Mouse (Mus musculus) neural tube, embryonic 14.5 days (tissue): ENCODE measurements at regions not wholly inside any gene's neighbourhood (a gene's known extent, or its start where the extent isn't known, plus 50 kb on each side); places are given as distances from the start of the nearest gene placed in this dataset.

Experiments used
- ATAC-seq: fragments of 200-750 bp; cut with Nextera tagmentation; 2 replicates; pipeline ENCODE4 v1.8.0; 2017; ENCODE audit warnings: low read depth, mild to moderate bottlenecking, moderate TSS enrichment, moderate library complexity
- H3K27ac ChIP-seq: fragments of 300-500 bp; sonication (generic); 2 replicates; pipeline ENCODE4 v1.5.1; 2014; ENCODE audit warnings: low read depth, mild to moderate bottlenecking, control low read depth, low read length, moderate library complexity, mixed read lengths
- H3K27me3 ChIP-seq: fragments of 300-500 bp; sonication (generic); 2 replicates; pipeline ENCODE4 v1.6.1; 2014; ENCODE audit warnings: low read length; ENCODE audit not compliant: control insufficient read depth, insufficient read depth
- H3K36me3 ChIP-seq: fragments of 300-500 bp; sonication (generic); 2 replicates; pipeline ENCODE4 v1.6.1; 2014; ENCODE audit warnings: low read length, mixed read lengths; ENCODE audit not compliant: control insufficient read depth, insufficient read depth
- H3K4me1 ChIP-seq: fragments of 300-500 bp; sonication (generic); 2 replicates; pipeline ENCODE4 v1.6.1; 2014; ENCODE audit warnings: low read length; ENCODE audit not compliant: control insufficient read depth, insufficient read depth
- H3K4me2 ChIP-seq: fragments of 300-500 bp; sonication (generic); 2 replicates; pipeline ENCODE4 v1.6.1; 2014; ENCODE audit warnings: mild to moderate bottlenecking, low read depth, low read length, control low read depth
- H3K4me3 ChIP-seq: fragments of 300-500 bp; sonication (generic); 2 replicates; pipeline ENCODE4 v1.5.1; 2014; ENCODE audit warnings: low read depth, low read length, control low read depth, mixed read lengths
- H3K9ac ChIP-seq: fragments of 300-500 bp; sonication (generic); replicated peaks from 2 replicates; pipeline ENCODE4 v1.6.1; 2014; ENCODE audit warnings: low read depth, mild to moderate bottlenecking, control low read depth, low read length, mixed read lengths
- H3K9me3 ChIP-seq: fragments of 300-500 bp; sonication (generic); 2 replicates; pipeline ENCODE4 v1.6.1; 2016; ENCODE audit warnings: low read length; ENCODE audit not compliant: control insufficient read depth
- WGBS: fragments of 180-500 bp; shearing (Covaris S2); extraction: QIAGEN DNeasy Blood & Tissue Kit; methylation state at CpG from one replicate; pipeline ENCODE4 v1.1.7; 2014; 5-methylcytosine and 5-hydroxymethylcytosine counted together

DNA sequence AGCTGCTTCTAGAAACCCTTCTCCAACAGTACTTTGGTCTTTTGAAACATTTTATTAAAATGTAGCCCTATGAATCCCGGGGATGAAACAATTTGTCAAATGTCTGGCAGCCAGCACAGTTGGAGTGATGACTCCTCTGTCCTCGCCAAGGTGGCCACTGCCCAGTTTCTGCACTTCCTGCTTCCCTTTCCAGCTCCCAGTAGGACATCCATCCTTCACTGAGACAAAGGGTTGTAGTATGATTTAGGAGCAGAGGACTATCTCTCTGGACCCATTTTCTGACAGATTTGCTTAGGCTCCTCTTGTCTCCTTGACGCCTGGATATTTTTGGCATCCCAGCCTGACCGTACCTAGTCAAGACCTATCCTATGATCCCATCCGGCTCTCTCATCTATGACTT, 189.7 kb upstream of the Tll1 start:
- no peak for ATAC-seq
- Histone ChIP-seq H3K9ac (no peak overlapping the region), H3K27me3 (no peaks in the 10 kb centered on the region), H3K36me3 (no peaks in the 10 kb centered on the region), H3K4me1 (no peaks in the 10 kb centered on the region), H3K27ac (no peak overlapping the region), H3K9me3 (no peaks in the 10 kb centered on the region), H3K4me3 (no peak overlapping the region), H3K4me2 (no peak overlapping the region)
- WGBS = 83% methylated on average over 5 of the region's 5 CpGs

DNA sequence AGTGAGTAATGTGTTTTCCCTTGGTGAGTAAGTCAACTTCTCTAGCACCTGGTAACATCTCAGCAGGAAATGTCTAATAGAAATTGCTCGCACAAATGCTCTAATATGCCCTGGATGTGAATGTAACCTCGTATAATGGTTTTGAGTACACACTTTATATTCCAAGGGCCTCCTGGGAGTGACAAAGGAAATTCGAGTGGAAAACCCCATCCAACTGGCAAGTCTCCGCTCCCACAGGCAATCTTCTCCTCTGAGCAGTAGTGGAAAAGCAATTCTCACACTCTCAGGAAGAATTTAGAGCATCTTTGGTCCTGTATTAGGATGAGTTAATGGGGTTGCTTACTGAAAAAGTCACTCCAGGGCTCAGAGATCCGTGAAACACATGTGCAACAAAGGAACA, 183.4 kb upstream of the Tll1 start:
- Histone ChIP-seq H3K4me1 (0 out of 2 replicates have a peak, but pooled peaks cover 2% of the 10 kb centered on the region), H3K4me2 (no peak overlapping the region), H3K4me3 (no peak overlapping the region), H3K36me3 (no peaks in the 10 kb centered on the region), H3K9ac (no peak overlapping the region), H3K27ac (no peak overlapping the region), H3K27me3 (no peaks in the 10 kb centered on the region), H3K9me3 (no peaks in the 10 kb centered on the region)
- peak; percentile 54; the same call in 1 of the 2 replicates for ATAC-seq
- 41% methylated on average over 5 of the region's 5 CpGs for WGBS

DNA sequence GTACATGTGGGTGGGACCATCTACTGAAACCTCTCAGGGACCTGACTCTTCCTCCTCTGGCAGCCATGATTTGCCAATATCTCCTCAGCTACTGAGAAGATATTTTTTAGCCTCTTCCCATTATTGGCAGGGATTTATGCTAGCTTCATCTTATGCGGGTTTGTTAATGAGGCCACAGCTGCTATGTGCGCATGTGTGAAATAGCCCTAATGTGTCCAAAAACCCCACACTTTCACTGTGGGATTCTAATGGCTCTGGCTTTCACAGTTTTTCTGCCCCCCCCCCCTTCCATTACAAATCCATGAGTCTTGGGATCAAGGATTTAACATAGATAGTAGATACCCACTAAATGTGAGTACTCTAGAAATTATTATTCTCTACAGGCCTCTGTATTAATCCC, 182.2 kb upstream of the Tll1 start:
- Histone ChIP-seq H3K9me3 (no peaks in the 10 kb centered on the region), H3K9ac (no peak overlapping the region), H3K27me3 (no peaks in the 10 kb centered on the region), H3K4me1 (0 out of 2 replicates have a peak, but pooled peaks cover 2% of the 10 kb centered on the region), H3K36me3 (no peaks in the 10 kb centered on the region), H3K27ac (no peak overlapping the region), H3K4me3 (no peak overlapping the region), H3K4me2 (no peak overlapping the region)
- 66% methylated on average over 2 of the region's 2 CpGs for WGBS
- ATAC-seq = no peak

DNA sequence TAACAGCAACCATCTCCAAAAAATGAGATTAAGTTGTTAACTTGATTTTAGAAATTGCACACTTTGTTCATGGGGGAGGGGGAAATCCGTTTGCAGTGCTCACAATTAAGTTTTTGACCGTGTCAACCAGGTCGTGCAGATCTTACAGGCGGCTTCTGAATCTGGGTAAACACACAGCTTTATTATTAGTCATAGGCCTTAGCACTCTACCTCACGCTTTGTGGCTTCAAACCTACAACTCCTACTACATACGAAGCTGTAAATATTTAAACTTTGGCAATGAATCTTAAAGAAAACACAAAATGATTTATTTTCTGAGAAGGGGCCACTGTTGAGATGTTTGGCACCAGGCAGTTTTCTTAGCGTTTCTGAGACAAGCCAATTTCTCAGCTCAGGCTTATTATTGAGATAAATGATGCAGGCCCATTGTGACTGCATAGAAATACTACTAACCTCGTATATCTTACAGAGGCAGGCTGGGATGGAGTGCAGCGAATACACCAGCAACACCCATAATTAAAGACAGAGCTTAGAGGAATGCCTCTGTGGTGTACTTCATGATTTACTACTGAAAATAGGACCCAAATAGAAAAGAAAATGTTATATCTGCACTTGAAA, 173.8 kb upstream of the Tll1 start:
- H3K36me3 ChIP-seq = no peaks in the 10 kb centered on the region
- no peak overlapping the region for H3K9ac ChIP-seq
- 77% methylated on average over 9 of the region's 9 CpGs for WGBS
- H3K4me1 ChIP-seq = no peaks in the 10 kb centered on the region
- H3K27me3 ChIP-seq = no peaks in the 10 kb centered on the region
- no peak overlapping the region for H3K4me2 ChIP-seq
- no peak overlapping the region for H3K27ac ChIP-seq
- no peaks in the 10 kb centered on the region for H3K9me3 ChIP-seq
- no peak overlapping the region for H3K4me3 ChIP-seq
- ATAC-seq = no peak

DNA sequence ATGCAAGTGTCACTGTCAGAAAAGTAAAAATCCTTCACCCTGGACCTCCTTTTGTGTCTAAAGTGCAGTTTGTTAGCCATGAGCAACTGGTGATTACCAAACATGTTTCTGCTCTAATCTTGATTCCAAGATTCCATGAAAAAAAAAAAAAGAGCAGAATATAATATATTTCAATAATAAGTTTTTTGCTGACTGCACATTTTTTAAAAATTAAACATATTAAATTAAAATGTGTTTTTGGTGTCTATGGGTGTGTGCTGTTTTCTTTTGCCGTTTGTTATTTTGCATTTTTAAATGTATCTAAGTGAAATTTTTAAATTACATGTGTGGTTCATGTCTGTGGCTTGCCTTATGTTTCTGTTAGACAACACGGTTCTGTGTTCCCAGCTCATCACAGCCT, 171.8 kb upstream of the Tll1 start:
- H3K4me1 ChIP-seq = no peaks in the 10 kb centered on the region
- no peak overlapping the region for H3K4me2 ChIP-seq
- WGBS = 72% methylated on average over 2 of the region's 2 CpGs
- no peak for ATAC-seq
- no peak overlapping the region for H3K9ac ChIP-seq
- H3K4me3 ChIP-seq = no peak overlapping the region
- no peak overlapping the region for H3K27ac ChIP-seq
- no peaks in the 10 kb centered on the region for H3K9me3 ChIP-seq
- H3K27me3 ChIP-seq = no peaks in the 10 kb centered on the region
- no peaks in the 10 kb centered on the region for H3K36me3 ChIP-seq

DNA sequence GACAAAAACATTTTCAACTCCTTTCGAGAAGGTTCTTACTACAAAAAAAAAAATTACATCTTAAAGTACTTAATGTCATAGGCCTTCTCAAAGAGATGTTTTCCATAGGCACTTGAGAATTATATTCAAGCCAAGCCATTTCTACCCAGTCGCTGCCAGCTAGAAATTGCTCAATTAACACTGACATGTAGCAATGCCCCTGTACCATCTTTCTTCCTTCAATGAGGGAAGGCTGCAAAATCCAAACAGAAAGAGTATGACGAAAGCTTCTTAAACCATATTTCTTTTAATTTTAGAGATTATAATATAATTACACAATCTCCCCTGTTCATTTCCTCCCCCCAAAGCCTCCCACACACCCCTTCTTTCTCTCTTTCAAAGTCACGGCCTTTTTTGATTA, 169.4 kb upstream of the Tll1 start:
- no peaks in the 10 kb centered on the region for H3K9me3 ChIP-seq
- no peak overlapping the region for H3K27ac ChIP-seq
- no peak overlapping the region for H3K4me2 ChIP-seq
- H3K4me3 ChIP-seq = no peak overlapping the region
- H3K9ac ChIP-seq = no peak overlapping the region
- H3K36me3 ChIP-seq = no peaks in the 10 kb centered on the region
- WGBS = 90% methylated on average over 4 of the region's 4 CpGs
- no peak for ATAC-seq
- no peaks in the 10 kb centered on the region for H3K27me3 ChIP-seq
- no peaks in the 10 kb centered on the region for H3K4me1 ChIP-seq

DNA sequence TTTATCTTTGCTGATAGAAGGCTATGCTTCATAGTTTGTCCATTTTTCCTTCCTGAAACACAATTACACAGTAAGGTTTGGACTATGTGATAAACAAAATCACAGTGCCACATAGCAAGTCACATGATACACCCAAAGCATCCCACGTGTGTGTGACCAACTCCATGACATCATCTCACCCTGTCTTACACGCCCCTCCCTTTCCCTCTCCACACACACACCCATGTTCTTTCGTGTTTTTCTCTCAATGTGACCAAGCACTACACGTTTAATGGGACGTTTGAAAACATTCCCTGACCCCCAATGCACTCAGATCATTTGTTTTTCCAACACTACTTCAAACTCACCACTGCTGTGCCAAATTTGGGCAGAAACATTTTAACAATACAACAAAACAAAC, 168.9 kb upstream of the Tll1 start:
- no peak for ATAC-seq
- Histone ChIP-seq H3K4me3 (no peak overlapping the region), H3K4me2 (no peak overlapping the region), H3K27ac (no peak overlapping the region), H3K9ac (no peak overlapping the region), H3K27me3 (no peaks in the 10 kb centered on the region), H3K36me3 (no peaks in the 10 kb centered on the region), H3K4me1 (no peaks in the 10 kb centered on the region), H3K9me3 (no peaks in the 10 kb centered on the region)
- 69% methylated on average over 5 of the region's 5 CpGs for WGBS

DNA sequence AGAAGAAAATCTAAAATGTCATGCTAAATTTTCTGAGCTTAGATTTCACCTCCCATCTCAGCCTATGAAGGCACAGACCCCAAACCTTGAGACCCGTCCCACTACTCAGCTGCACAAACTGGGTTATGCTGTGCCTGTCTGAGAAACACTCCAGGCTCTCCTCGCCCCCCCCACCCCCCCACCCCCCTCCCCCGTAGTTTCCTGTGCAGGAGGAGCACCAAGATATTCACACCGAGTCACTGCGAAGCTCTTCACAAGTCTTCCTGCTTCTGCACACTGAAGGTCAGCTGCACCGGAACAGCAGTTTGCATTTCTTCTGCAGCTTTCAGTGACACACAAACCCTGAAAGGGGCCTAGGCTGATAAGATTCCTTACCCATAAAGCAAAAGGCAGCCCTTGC, 163.9 kb upstream of the Tll1 start:
- no peak overlapping the region for H3K4me3 ChIP-seq
- H3K9me3 ChIP-seq = no peaks in the 10 kb centered on the region
- ATAC-seq = no peak
- no peaks in the 10 kb centered on the region for H3K4me1 ChIP-seq
- WGBS = 44% methylated on average over 6 of the region's 6 CpGs
- no peak overlapping the region for H3K4me2 ChIP-seq
- H3K9ac ChIP-seq = no peak overlapping the region
- H3K27me3 ChIP-seq = no peaks in the 10 kb centered on the region
- no peak overlapping the region for H3K27ac ChIP-seq
- H3K36me3 ChIP-seq = no peaks in the 10 kb centered on the region

DNA sequence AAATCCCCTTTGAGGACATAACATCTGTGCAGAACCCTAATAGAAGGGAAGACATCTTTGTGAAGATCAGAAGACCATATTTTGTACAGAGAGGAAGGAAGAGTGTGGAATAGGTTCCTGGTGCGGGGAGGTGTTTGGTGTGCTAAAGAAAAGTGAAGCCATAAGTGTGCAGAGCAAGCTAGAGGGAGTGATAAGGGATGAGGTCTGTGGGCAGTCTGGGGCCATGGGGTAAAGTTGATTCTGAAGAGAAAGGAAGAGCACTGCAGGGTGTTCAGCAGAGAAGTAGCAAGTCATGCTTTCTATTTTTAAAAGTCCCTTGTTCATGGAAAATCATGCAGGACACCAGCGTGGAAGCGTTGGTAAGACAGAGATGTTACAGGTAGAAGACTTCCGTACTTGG, 161.8 kb upstream of the Tll1 start:
- H3K4me1 ChIP-seq = no peaks in the 10 kb centered on the region
- ATAC-seq = no peak
- H3K9ac ChIP-seq = no peak overlapping the region
- no peak overlapping the region for H3K4me2 ChIP-seq
- H3K27me3 ChIP-seq = no peaks in the 10 kb centered on the region
- 94% methylated on average over 4 of the region's 4 CpGs for WGBS
- H3K9me3 ChIP-seq = no peaks in the 10 kb centered on the region
- no peaks in the 10 kb centered on the region for H3K36me3 ChIP-seq
- no peak overlapping the region for H3K4me3 ChIP-seq
- H3K27ac ChIP-seq = no peak overlapping the region

DNA sequence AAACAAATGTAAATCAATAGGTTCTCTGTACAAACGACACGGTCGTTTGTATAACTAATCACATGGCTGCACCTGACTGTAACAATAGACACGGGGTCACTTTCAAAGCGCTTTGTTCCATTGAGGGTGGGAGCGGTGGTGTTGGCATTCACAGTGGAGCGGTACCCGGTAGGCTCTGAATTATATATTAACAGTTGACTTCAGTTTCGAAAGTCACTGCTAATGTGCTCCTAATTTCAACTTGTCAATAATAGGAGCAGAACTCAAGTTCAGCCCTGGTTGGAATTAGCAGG, 160.8 kb upstream of the Tll1 start:
- 34% methylated on average over 9 of the region's 9 CpGs for WGBS
- no peaks in the 10 kb centered on the region for H3K27me3 ChIP-seq

More for the DNA sequence above, 160.8 kb upstream of the Tll1 start:
- Histone ChIP-seq H3K9me3 (no peaks in the 10 kb centered on the region), H3K27ac (no peak overlapping the region), H3K36me3 (no peaks in the 10 kb centered on the region), H3K4me1 (no peaks in the 10 kb centered on the region), H3K9ac (no peak overlapping the region), H3K4me2 (no peak overlapping the region), H3K4me3 (no peak overlapping the region)
- ATAC-seq = no peak
